Mouse (Mus musculus) heart, postnatal 0 days (tissue): ENCODE results near the gene Utp6. TPM values are rescaled to one million over a fixed set of nuclear protein-coding genes. Genes with fewer than 3 reads are reported as not detected.

Source experiments
- ATAC-seq: fragments of 200-750 bp; cut with Nextera tagmentation; 2 replicates; pipeline ENCODE4 v1.8.0; 2017; ENCODE audit warnings: low read depth, moderate number of reproducible peaks, moderate library complexity; ENCODE audit not compliant: insufficient read depth
- DNase-seq: peaks from one replicate; pipeline ENCODE4 v3.0.0-alpha.2; 2016; ENCODE audit warnings: low spot score
- H3K27ac ChIP-seq: fragments of 300-500 bp; sonication (generic); 2 replicates; pipeline ENCODE4 v1.5.1; 2014; ENCODE audit warnings: low read depth, mild to moderate bottlenecking
- H3K27me3 ChIP-seq: fragments of 300-500 bp; sonication (generic); 2 replicates; pipeline ENCODE4 v1.6.1; 2014; ENCODE audit warnings: low read length, mixed read lengths; ENCODE audit not compliant: control insufficient read depth, insufficient read depth
- H3K36me3 ChIP-seq: fragments of 300-500 bp; sonication (generic); replicated peaks from 2 replicates; pipeline ENCODE4 v1.6.1; 2014; ENCODE audit warnings: low read length, mixed read lengths; ENCODE audit not compliant: control insufficient read depth, insufficient read depth
- H3K4me1 ChIP-seq: fragments of 300-500 bp; sonication (generic); 2 replicates; pipeline ENCODE4 v1.6.1; 2014; ENCODE audit warnings: antibody characterized with exemption; ENCODE audit not compliant: control insufficient read depth, insufficient read depth
- H3K4me2 ChIP-seq: fragments of 300-500 bp; sonication (generic); 2 replicates; pipeline ENCODE4 v1.6.1; 2014; ENCODE audit warnings: low read depth, mild to moderate bottlenecking, low read length, moderate library complexity
- H3K4me3 ChIP-seq: fragments of 300-500 bp; sonication (generic); 2 replicates; pipeline ENCODE4 v1.5.1; 2014; ENCODE audit warnings: low read depth, low read length
- H3K9ac ChIP-seq: fragments of 300-500 bp; sonication (generic); replicated peaks from 2 replicates; pipeline ENCODE4 v1.6.1; 2014; ENCODE audit warnings: low read depth, low read length, mixed read lengths
- H3K9me3 ChIP-seq: fragments of 300-500 bp; sonication (generic); replicated peaks from 2 replicates; pipeline ENCODE4 v1.6.1; 2016; ENCODE audit warnings: low read length; ENCODE audit not compliant: control insufficient read depth
- CTCF ChIP-seq: IDR thresholded peaks from 2 replicates; pipeline ENCODE4 v1.5.1; 2016; ENCODE audit warnings: antibody characterized with exemption, control low read depth, low read depth
- EP300 ChIP-seq: IDR thresholded peaks from 2 replicates; pipeline ENCODE4 v1.6.1; 2016; ENCODE audit warnings: antibody characterized with exemption, low read depth
- WGBS: fragments of 180-500 bp; shearing (Covaris S2); extraction: QIAGEN DNeasy Blood & Tissue Kit; methylation state at CpG from one replicate; pipeline ENCODE4 v1.1.7; 2014; 5-methylcytosine and 5-hydroxymethylcytosine counted together
- polyA plus RNA-seq: library from polyadenylated mRNA; unstranded; fragments of >200 nt; fragmentation: Nextera tagmentation; extraction: Ambion mirVana; gene quantifications from 2 replicates; pipeline ENCODE4 v1.2.1, GENCODE M21; 2015
- total RNA-seq: library from RNA; depleted of rRNA; stranded (reverse); fragments of >200 nt; gene quantifications from 2 replicates; pipeline ENCODE4 v1.2.3, GENCODE M21; 2014; ENCODE audit warnings: low replicate concordance; rRNA removed

Utp6 gene
- total RNA-seq (7.0 and 8.7 TPM in 2 replicates), polyA plus RNA-seq (21.7 and 22.4 TPM in 2 replicates)

DNA sequence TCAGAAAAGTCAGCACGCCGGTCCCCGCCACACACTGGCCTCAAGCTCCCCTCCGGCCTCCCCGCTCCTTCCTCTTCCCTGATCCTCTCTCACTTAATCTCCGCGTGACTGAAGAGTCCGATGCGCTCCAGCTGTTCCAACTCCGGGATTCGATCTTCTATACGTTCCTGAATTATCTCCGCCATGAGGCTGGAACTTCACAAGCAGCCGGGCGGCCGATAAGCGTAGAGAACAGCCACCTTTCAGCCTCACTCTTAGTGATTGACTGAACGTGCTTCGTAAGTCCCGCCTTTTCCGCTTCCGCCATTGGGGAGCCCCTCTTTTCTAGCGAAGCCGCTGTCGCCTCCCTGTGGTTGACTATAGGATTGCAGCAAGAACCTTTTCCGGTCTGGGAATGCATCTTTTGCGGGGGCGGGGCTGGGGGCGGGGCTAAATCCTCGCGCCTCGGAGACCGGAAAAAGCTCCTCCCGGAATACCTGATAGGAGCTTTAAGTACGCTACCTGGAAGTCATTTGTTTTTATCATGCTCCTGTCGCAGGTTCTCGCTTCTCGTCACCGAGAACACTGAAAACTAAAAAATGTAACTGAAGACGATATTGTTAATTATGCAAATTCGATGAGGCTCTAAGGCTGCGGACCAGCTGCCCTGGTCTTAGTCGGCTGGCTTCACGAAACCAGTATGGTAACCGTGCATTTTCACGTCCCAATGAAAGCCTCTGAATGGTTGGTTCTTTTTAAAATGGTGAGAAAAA is at the start of gene Utp6:
Gene Utp6 (minus strand): TSS at position 266 of the 752 bp plus-strand sequence.
- H3K36me3 ChIP-seq: peaks cover 13% of the 10 kb centered on the region
- peak; percentile 95 for ATAC-seq
- peak within 1 kb of the TSS; percentile 72 for H3K4me2 ChIP-seq
- H3K9me3 ChIP-seq: no peaks in the 10 kb centered on the region
- H3K27ac ChIP-seq: peak within 1 kb of the TSS; percentile 66; the same call in 1 of the 2 replicates
- 1% methylated on average over 46 of the region's 46 CpGs for WGBS
- peak within 1 kb of the TSS; percentile 71 for H3K9ac ChIP-seq
- H3K4me1 ChIP-seq: peaks cover 7% of the 10 kb centered on the region; the same call in 1 of the 2 replicates
- TF ChIP-seq CTCF (peak; percentile 91), EP300 (peak; percentile 50; the same call in 1 of the 2 replicates)
- DNase-seq: peak; percentile 98
- H3K27me3 ChIP-seq: no peaks in the 10 kb centered on the region
- H3K4me3 ChIP-seq: peak within 1 kb of the TSS; percentile 78

- no peak for TF ChIP-seq CTCF
- no peak for TF ChIP-seq EP300
- Histone ChIP-seq H3K4me1 (no peaks in the 10 kb centered on the region; the same call in 1 of the 2 replicates), H3K27ac (no peak overlapping the region), H3K27me3 (no peaks in the 10 kb centered on the region), H3K4me3 (peak overlapping the region; percentile 88), H3K4me2 (peak overlapping the region; percentile 63), H3K9me3 (no peaks in the 10 kb centered on the region), H3K36me3 (peaks cover 13% of the 10 kb centered on the region), H3K9ac (peak overlapping the region; percentile 85)
- ATAC-seq: no peak
- 3% methylated on average over 7 of the region's 7 CpGs for WGBS
- no peak for DNase-seq
Observed at GRCm38 (mm10) chr11:79994271-79994988, 32.2 kb upstream of the Utp6 start.

DNA sequence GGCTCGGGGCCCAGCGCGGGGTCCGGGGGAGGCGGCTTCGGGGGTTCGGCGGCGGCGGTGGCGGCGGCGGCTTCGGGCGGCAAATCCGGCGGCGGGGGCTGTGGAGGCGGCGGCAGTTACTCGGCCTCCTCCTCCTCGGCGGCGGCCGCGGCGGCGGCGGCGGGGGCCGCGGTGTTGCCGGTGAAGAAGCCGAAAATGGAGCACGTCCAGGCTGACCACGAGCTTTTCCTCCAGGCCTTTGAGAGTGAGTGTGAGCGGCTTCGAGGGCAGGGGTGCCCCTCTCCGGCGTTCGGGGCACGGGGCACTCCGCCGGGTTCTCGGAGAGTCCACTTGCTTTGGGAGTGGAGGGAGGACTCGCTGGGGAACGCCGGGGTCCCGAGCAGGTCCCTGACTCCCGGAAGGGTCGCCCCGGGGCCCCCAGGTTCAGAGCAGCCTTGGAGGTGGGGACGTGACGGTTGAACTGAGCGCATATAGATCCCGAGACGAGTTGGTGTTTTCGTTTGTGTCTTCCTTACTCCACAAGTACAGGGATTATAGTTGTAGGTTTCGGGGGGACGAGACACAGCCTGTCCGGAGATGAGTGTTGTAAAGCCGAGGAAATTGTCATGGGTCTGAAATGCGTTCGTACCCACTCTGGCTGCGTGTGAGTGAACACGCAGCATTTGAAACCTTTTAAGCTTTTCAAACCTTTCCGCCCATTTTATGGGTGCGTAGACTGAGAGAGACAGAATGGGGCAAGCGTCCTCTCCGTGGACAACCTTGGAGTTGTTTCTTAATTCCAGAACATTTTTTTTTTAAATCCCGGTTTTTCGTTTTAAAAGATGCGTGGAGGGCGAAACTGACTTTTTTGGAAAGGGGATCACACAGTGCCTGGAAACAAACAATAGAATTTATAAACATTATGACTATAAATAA is 31.4 kb upstream of the Utp6 start:
- DNase-seq (peak; percentile 12), ATAC-seq (peak; percentile 27)
- peak overlapping the region; percentile 85 for H3K9ac ChIP-seq

DNA sequence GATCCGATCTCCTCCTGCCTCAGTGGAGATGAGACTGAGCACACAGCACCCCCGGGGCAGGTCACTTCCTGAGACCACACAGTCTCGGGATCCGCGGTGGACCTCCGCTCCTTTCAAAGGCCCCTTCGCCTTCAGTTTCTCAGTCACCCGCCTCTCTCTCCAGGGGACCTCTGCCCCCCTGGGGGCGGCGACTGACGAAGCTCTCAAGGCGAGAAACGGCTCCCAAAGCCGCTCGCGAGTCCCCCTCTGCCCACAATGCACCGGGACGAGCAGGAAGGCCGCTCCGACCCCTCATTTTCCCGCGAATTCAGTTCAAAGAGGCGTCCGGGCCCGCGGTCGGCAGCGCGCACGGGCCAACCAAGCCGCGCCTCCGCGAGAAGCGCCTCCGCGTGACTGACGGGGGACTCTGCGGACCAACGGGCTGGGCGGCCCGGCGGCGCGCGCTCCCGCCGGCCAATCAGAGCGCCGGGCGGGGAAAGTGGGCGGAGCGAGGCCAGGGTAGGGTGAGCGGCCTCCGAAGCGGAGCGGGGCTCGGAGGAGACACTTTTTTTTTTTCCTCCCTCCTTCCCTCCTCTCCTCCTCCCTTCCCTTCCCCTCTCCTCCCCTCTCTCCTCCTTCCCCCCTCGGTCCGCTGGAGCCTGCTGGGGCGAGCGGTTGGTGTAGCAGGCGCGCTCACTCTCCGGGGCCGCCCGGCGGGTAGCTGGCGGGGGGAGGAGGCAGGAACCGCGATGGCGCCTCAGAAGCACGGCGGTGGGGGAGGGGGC is 30.6 kb upstream of the Utp6 start, which contains the start of gene Suz12:
Gene Suz12 (plus strand): TSS at position 515 of the 764 bp plus-strand sequence.
- DNase-seq: peak; percentile 96
- TF ChIP-seq EP300: peak; percentile 62; the same call in 1 of the 2 replicates
- no peak for TF ChIP-seq CTCF
- H3K27ac ChIP-seq: peak within 1 kb of the TSS; percentile 89
- H3K4me2 ChIP-seq: peak within 1 kb of the TSS; percentile 92
- under 1% methylated on average over 69 of the region's 74 CpGs for WGBS
- peak; percentile 97 for ATAC-seq
- peak within 1 kb of the TSS; percentile 85 for H3K9ac ChIP-seq
- H3K4me3 ChIP-seq: peak within 1 kb of the TSS; percentile 88
- no peaks in the 10 kb centered on the region for H3K9me3 ChIP-seq
- H3K4me1 ChIP-seq: no peaks in the 10 kb centered on the region; the same call in 1 of the 2 replicates
- no peaks in the 10 kb centered on the region for H3K27me3 ChIP-seq
- H3K36me3 ChIP-seq: 0 out of 2 replicates have a peak, but pooled peaks cover 6% of the 10 kb centered on the region

More for the DNA sequence above, 31.4 kb upstream of the Utp6 start:
- Histone ChIP-seq H3K4me3 (peak overlapping the region; percentile 88), H3K36me3 (peaks cover 11% of the 10 kb centered on the region; the same call in 1 of the 2 replicates), H3K27ac (peak overlapping the region; percentile 89), H3K4me2 (peak overlapping the region; percentile 63), H3K9me3 (no peaks in the 10 kb centered on the region), H3K27me3 (no peaks in the 10 kb centered on the region), H3K4me1 (no peaks in the 10 kb centered on the region; the same call in 1 of the 2 replicates)
- WGBS: under 1% methylated on average over 60 of the region's 74 CpGs
- no peak for TF ChIP-seq EP300
- no peak for TF ChIP-seq CTCF
